Mouse (Mus musculus): Measurements from ENCODE around the gene Ubxn4. TPM values are rescaled to one million over a fixed set of nuclear protein-coding genes. Genes with fewer than 3 reads are reported as not detected.
A peak's percentile ranks its signal among the peaks of the same experiment; 100 is the strongest.
"Not testable (repeated sequence)": the region's sequence is repeated elsewhere in the genome, so short reads cannot be mapped to it uniquely, and the experiment has no call there.

The Ubxn4 gene
- total and polyA plus RNA-seq, 2 experiments from 2014 or later, result 56.1 to 71.2 TPM

DNA sequence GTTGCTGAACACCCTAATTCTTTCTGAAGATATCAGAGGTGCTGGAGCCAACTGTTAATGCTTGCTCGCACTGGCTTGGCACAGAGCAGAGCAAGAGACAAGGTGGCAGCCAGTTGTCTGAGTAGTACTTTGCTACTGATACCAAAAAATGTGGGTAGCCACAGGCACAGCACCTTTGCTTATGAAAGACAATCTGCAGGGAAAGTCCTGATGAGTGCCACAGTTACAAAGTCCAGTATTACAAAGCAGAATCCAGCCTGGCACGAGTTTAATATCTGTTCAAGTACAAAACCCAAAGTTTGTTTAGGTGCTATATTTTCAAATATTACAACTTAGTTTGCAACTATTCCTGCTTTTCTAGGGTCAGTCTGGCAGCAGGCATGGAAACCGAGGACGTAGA lies 8.6 kb upstream of the Ubxn4 start:
- no peak overlapping the region for H3K4me2 ChIP-seq (ENCODE audit: low read depth, low read length)
- H3K9ac ChIP-seq (replicated peaks; ENCODE audit: low read depth, low read length), result no peak overlapping the region
- WGBS, result 92% methylated on average over 4 of the region's 4 CpGs
- TF ChIP-seq CTCF (IDR thresholded peaks at IDR 0.05; ENCODE audit: low read depth) (no peak), EP300 (IDR thresholded peaks at IDR 0.05; ENCODE audit: low read depth) (no peak)
- peaks cover 67% of the 10 kb centered on the region for H3K36me3 ChIP-seq (replicated peaks; ENCODE audit: control insufficient read depth, insufficient read depth, low read length)
- H3K4me1 ChIP-seq (ENCODE audit: control insufficient read depth, insufficient read depth), result no peaks in the 10 kb centered on the region
- no peaks in the 10 kb centered on the region for H3K9me3 ChIP-seq (replicated peaks; ENCODE audit: control insufficient read depth, low read length)
- no peak for ATAC-seq (ENCODE audit: insufficient read depth, low read depth)
- no peaks in the 10 kb centered on the region for H3K27me3 ChIP-seq (ENCODE audit: control insufficient read depth, insufficient read depth, low read length)
- no peak overlapping the region for H3K4me3 ChIP-seq (ENCODE audit: low read depth, low read length)
- DNase-seq (ENCODE audit: low spot score), result no peak
- no peak overlapping the region for H3K27ac ChIP-seq (ENCODE audit: low read depth)

DNA sequence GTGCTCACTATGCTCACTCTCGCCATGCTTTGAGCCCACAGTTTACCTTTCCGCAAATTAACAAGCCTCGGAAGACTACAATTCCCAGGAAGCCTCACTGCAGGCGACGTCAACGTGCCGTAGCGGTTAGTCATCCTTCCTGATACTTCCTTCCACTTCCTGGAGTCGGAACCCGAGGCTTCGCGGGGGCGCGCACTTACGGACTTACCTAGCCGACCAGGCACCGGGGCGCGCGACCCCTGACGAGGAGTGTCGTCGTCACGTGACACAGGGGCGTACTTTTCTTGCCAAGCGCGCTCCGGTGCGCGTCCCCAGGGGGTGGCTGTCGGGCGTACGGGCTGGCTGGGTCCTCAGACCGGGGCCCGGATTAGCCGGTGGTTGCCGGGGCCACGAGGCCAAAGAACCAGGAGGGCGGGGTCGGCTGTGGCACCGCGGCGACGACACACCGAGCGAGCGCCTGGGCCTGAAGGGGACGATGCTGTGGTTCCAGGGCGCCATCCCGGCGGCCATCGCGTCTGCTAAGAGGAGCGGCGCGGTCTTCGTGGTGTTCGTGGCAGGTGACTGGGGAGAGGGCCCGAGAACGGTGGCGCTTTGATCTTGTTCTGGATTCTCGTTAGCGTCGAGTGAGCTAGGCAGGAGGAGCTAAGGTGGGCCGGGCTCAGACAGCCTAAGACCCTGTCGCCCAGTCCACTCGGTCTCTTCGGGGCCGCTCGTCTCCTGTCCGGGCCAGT lies 397 bp downstream of the Ubxn4 start:
- peak; percentile 96 for ATAC-seq (ENCODE audit: insufficient read depth, low read depth)
- Histone ChIP-seq H3K36me3 (replicated peaks; ENCODE audit: control insufficient read depth, insufficient read depth, low read length) (no peaks in the 10 kb centered on the region), H3K4me2 (ENCODE audit: low read depth, low read length) (peak overlapping the region; percentile 93)

GRCm38 (mm10) chr1:128244727-128245355 lies 1.1 kb downstream of the Ubxn4 start:
- DNase-seq (ENCODE audit: low spot score) (peak; percentile 32), ATAC-seq (ENCODE audit: insufficient read depth, low read depth) (peak; percentile 43; the same call in 1 of the 2 replicates)
- Histone ChIP-seq H3K36me3 (replicated peaks; ENCODE audit: control insufficient read depth, insufficient read depth, low read length) (no peaks in the 10 kb centered on the region), H3K4me1 (ENCODE audit: control insufficient read depth, insufficient read depth) (peaks cover 13% of the 10 kb centered on the region), H3K4me3 (ENCODE audit: low read depth, low read length) (peak overlapping the region; percentile 73), H3K9ac (replicated peaks; ENCODE audit: low read depth, low read length) (peak overlapping the region; percentile 88), H3K27ac (ENCODE audit: low read depth) (peak overlapping the region; percentile 95), H3K4me2 (ENCODE audit: low read depth, low read length) (peak overlapping the region; percentile 93), H3K9me3 (replicated peaks; ENCODE audit: control insufficient read depth, low read length) (no peaks in the 10 kb centered on the region), H3K27me3 (ENCODE audit: control insufficient read depth, insufficient read depth, low read length) (no peaks in the 10 kb centered on the region)
- TF ChIP-seq CTCF (IDR thresholded peaks at IDR 0.05; ENCODE audit: low read depth) (no peak), EP300 (IDR thresholded peaks at IDR 0.05; ENCODE audit: low read depth) (no peak)
- WGBS, result 1% methylated on average over 19 of the region's 19 CpGs

More for the DNA sequence above, 397 bp downstream of the Ubxn4 start:
- peak overlapping the region; percentile 95 for H3K27ac ChIP-seq (ENCODE audit: low read depth)
- WGBS, result under 1% methylated on average over 70 of the region's 71 CpGs
- DNase-seq (ENCODE audit: low spot score), result peak; percentile 98
- H3K27me3 ChIP-seq (ENCODE audit: control insufficient read depth, insufficient read depth, low read length), result no peaks in the 10 kb centered on the region
- peaks cover 13% of the 10 kb centered on the region for H3K4me1 ChIP-seq (ENCODE audit: control insufficient read depth, insufficient read depth)
- H3K9ac ChIP-seq (replicated peaks; ENCODE audit: low read depth, low read length), result peak overlapping the region; percentile 88
- no peaks in the 10 kb centered on the region for H3K9me3 ChIP-seq (replicated peaks; ENCODE audit: control insufficient read depth, low read length)
- TF ChIP-seq EP300 (IDR thresholded peaks at IDR 0.05; ENCODE audit: low read depth), result no peak
- TF ChIP-seq CTCF (IDR thresholded peaks at IDR 0.05; ENCODE audit: low read depth), result no peak
- H3K4me3 ChIP-seq (ENCODE audit: low read depth, low read length), result peak overlapping the region; percentile 73

DNA sequence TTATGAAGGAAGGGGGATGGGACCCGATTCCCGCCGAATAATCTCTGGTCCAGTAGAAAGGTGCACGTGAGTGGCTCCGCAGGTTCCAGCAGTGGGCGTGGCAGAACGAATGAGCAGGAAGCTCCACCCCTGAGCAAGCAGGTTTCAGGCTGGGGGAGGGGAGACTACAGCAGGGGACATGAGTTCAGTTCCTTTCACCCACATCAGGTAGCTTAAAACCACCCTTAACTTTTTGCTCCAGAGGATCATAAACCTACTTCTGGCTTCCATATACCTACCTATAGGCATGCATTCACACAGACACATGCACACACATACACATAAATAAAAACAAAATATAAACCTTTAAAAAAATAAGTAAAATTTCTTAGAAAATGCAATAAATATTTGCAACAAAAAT lies 23.3 kb downstream of the Ubxn4 start:
- H3K27me3 ChIP-seq (ENCODE audit: control insufficient read depth, insufficient read depth, low read length); ATAC-seq (ENCODE audit: insufficient read depth, low read depth); H3K9ac ChIP-seq (replicated peaks; ENCODE audit: low read depth, low read length); H3K4me1 ChIP-seq (ENCODE audit: control insufficient read depth, insufficient read depth); H3K4me3 ChIP-seq (ENCODE audit: low read depth, low read length); H3K4me2 ChIP-seq (ENCODE audit: low read depth, low read length); H3K9me3 ChIP-seq (replicated peaks; ENCODE audit: control insufficient read depth, low read length); DNase-seq (ENCODE audit: low spot score); H3K27ac ChIP-seq (ENCODE audit: low read depth): not testable (repeated sequence)
- peaks cover 76% of the 10 kb centered on the region for H3K36me3 ChIP-seq (replicated peaks; ENCODE audit: control insufficient read depth, insufficient read depth, low read length)
- 80% methylated on average over 7 of the region's 7 CpGs for WGBS

GRCm38 (mm10) chr1:128270731-128271130 lies 27.0 kb downstream of the Ubxn4 start:
- DNase-seq (ENCODE audit: low spot score), result no peak
- no peak overlapping the region for H3K27ac ChIP-seq (ENCODE audit: low read depth)
- no peak overlapping the region for H3K4me2 ChIP-seq (ENCODE audit: low read depth, low read length)
- H3K36me3 ChIP-seq (replicated peaks; ENCODE audit: control insufficient read depth, insufficient read depth, low read length), result peaks cover 84% of the 10 kb centered on the region
- no peak for ATAC-seq (ENCODE audit: insufficient read depth, low read depth)
- TF ChIP-seq CTCF (IDR thresholded peaks at IDR 0.05; ENCODE audit: low read depth) (no peak), EP300 (IDR thresholded peaks at IDR 0.05; ENCODE audit: low read depth) (no peak)
- no peak overlapping the region for H3K4me3 ChIP-seq (ENCODE audit: low read depth, low read length)
- H3K27me3 ChIP-seq (ENCODE audit: control insufficient read depth, insufficient read depth, low read length), result no peaks in the 10 kb centered on the region
- H3K9me3 ChIP-seq (replicated peaks; ENCODE audit: control insufficient read depth, low read length), result no peaks in the 10 kb centered on the region
- 78% methylated on average over 3 of the region's 3 CpGs for WGBS
- no peaks in the 10 kb centered on the region for H3K4me1 ChIP-seq (ENCODE audit: control insufficient read depth, insufficient read depth)
- no peak overlapping the region for H3K9ac ChIP-seq (replicated peaks; ENCODE audit: low read depth, low read length)

All from heart, postnatal 0 days (tissue).